Mouse (Mus musculus): ENCODE results near the gene Nanog. TPM values are rescaled to one million over a fixed set of nuclear protein-coding genes. Genes with fewer than 3 reads are reported as not detected.
A peak's percentile ranks its signal among the peaks of the same experiment; 100 is the strongest.

Gene Nanog
- polyA plus RNA-seq (2015; fragmentation: Nextera tagmentation; extraction: Ambion mirVana), result not detected in 2 replicates

DNA sequence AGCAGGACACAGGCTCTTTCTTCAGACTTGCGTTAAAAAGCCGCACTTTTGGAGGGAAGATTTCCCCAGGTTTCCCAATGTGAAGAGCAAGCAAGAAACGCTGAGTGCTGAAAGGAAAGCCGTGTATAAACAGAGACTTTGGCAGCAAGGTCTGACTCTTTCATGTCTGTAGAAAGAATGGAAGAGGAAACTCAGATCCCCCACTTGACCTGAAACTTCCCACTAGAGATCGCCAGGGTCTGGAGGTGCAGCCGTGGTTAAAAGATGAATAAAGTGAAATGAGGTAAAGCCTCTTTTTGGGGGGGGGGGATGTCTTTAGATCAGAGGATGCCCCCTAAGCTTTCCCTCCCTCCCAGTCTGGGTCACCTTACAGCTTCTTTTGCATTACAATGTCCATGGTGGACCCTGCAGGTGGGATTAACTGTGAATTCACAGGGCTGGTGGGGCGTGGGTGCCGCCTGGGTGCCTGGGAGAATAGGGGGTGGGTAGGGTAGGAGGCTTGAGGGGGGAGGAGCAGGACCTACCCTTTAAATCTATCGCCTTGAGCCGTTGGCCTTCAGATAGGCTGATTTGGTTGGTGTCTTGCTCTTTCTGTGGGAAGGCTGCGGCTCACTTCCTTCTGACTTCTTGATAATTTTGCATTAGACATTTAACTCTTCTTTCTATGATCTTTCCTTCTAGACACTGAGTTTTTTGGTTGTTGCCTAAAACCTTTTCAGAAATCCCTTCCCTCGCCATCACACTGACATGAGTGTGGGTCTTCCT, at the start of gene Nanog:
Gene Nanog, plus strand, starts transcription at position 454 of the 765 bp plus-strand sequence.
- no peaks in the 10 kb centered on the region; the same call in 1 of the 2 replicates for H3K4me1 ChIP-seq (replicated peaks)
- H3K9me3 ChIP-seq (replicated peaks), result no peaks in the 10 kb centered on the region
- no peak within 1 kb of the TSS for H3K4me2 ChIP-seq
- H3K9ac ChIP-seq, result no peak within 1 kb of the TSS
- H3K27ac ChIP-seq, result no peak within 1 kb of the TSS
- DNase-seq (no peak), ATAC-seq (ENCODE audit: low read depth) (no peak)
- H3K27me3 ChIP-seq, result peaks cover 14% of the 10 kb centered on the region
- WGBS (ENCODE audit: insufficient replicate concordance), result 20% methylated on average over 12 of the region's 12 CpGs
- no peak within 1 kb of the TSS for H3K4me3 ChIP-seq (replicated peaks)
- H3K36me3 ChIP-seq, result no peaks in the 10 kb centered on the region

DNA sequence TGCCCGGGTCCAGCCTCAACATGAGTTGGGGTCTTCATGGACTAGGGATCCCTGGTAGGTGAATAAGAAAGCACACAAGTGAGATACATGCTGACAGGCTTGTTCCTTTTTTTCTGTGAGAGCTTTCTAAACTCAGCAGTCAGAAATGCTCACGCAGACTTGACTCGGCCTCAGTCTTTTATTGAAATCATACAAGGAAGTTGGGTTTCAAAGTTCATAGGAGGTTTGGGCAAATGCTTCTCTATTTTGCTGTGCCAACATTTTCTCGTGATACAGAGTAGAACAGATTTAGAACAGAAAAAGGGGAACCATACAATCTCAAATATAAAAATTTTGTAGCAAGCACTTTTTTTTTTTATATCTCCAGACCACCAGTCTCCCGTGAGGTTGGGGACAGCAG, 49.7 kb upstream of the Nanog start:
- H3K36me3 ChIP-seq, result no peaks in the 10 kb centered on the region
- H3K9ac ChIP-seq, result no peak overlapping the region
- H3K27me3 ChIP-seq, result 0 out of 2 replicates have a peak, but pooled peaks cover under 1% of the 10 kb centered on the region
- 33% methylated on average over 5 of the region's 5 CpGs for WGBS (ENCODE audit: insufficient replicate concordance)
- no peaks in the 10 kb centered on the region for H3K9me3 ChIP-seq (replicated peaks)
- no peak overlapping the region for H3K27ac ChIP-seq
- no peaks in the 10 kb centered on the region for H3K4me1 ChIP-seq (replicated peaks)
- ATAC-seq (ENCODE audit: low read depth), result no peak
- H3K4me3 ChIP-seq (replicated peaks), result no peak overlapping the region
- DNase-seq, result no peak
- H3K4me2 ChIP-seq, result no peak overlapping the region

GRCm38 (mm10) chr6:122659567-122659966, 47.7 kb upstream of the Nanog start:
- no peaks in the 10 kb centered on the region for H3K9me3 ChIP-seq (replicated peaks)
- no peak for DNase-seq
- 13% methylated on average over 7 of the region's 7 CpGs for WGBS (ENCODE audit: insufficient replicate concordance)

GRCm38 (mm10) chr6:122660601-122661379, 46.5 kb upstream of the Nanog start:
- H3K27ac ChIP-seq, result no peak overlapping the region
- no peak for DNase-seq
- H3K4me2 ChIP-seq, result no peak overlapping the region
- H3K27me3 ChIP-seq, result peaks cover 5% of the 10 kb centered on the region
- H3K9ac ChIP-seq, result no peak overlapping the region
- H3K4me1 ChIP-seq (replicated peaks), result no peaks in the 10 kb centered on the region
- no peaks in the 10 kb centered on the region for H3K36me3 ChIP-seq
- no peaks in the 10 kb centered on the region for H3K9me3 ChIP-seq (replicated peaks)
- no peak for ATAC-seq (ENCODE audit: low read depth)
- 22% methylated on average over 8 of the region's 8 CpGs for WGBS (ENCODE audit: insufficient replicate concordance)
- H3K4me3 ChIP-seq (replicated peaks), result no peak overlapping the region

More at GRCm38 (mm10) chr6:122659567-122659966, 47.7 kb upstream of the Nanog start:
- Histone ChIP-seq H3K4me1 (replicated peaks) (no peaks in the 10 kb centered on the region), H3K4me3 (replicated peaks) (no peak overlapping the region), H3K27ac (no peak overlapping the region), H3K27me3 (peaks cover 5% of the 10 kb centered on the region), H3K36me3 (no peaks in the 10 kb centered on the region), H3K9ac (no peak overlapping the region), H3K4me2 (no peak overlapping the region)
- no peak for ATAC-seq (ENCODE audit: low read depth)

DNA sequence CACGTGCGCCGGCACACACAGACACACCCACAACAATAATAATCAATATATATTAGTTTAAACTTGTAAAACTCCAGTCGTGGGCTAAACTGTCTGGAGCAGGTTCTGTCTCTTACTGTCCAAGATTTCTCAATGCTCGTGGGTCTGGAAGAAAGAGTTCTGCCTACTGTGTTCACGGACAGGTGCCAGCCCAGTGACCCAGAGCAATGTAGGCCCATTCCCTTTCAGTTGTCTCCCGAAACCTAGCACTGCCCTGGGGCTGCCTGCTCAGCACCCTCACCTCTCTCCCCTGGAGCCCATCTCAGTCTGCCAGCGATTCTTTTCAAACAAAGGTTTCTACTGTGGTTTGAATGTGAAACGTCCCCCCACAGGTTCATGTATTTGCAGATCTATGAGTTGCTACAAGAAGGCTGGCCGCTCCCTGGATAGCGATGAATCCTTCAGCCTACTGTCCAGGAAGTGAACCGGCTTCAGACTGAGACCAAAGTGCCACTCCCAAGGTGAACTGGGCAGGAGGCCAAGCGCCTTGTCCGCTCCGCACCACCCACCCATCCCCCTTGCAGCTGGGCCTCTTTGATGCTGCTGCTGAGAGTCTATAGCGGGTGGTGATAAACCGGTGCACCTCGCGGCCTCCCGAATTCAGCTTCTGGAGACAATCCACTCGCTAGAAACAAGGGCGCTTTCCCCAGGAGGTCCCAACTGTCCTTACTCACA, 44.6 kb upstream of the Nanog start:
- DNase-seq (no peak), ATAC-seq (ENCODE audit: low read depth) (peak; percentile 54; the same call in 1 of the 2 replicates)

DNA sequence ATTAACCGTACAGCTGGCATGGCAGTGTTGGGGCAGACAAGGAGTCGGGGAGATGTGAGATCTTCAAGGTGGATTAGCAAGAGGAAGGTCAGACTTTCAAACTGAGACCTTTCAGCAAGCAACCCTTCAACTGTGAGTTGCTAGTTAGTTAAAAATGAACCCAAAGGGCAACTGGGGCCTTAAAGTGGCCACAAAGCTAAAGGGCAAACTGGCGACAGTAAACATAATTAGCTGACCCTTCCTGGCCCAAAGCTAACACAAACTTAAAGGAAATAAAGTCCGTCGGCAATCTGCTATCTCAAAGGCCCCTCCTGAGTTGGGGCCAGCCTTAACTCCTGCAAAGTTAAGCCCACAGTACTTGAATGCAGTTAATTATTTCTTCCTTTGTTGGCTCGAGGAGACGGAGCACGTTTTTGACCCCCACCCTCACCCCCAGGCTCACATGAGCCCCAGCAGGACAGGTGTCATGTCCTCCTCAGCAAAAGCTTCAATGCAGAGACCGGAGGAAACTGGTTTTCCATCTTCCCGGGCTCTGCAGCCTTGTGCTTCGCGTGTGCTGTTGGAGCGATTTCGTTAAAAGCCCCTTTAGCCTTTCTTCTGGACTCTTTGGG, 43.6 kb upstream of the Nanog start:
- Histone ChIP-seq H3K9me3 (replicated peaks) (no peaks in the 10 kb centered on the region), H3K4me2 (0 out of 2 replicates have a peak overlapping the region, but pooled peaks have one; percentile 13), H3K36me3 (no peaks in the 10 kb centered on the region), H3K9ac (no peak overlapping the region), H3K27me3 (peaks cover 5% of the 10 kb centered on the region), H3K27ac (no peak overlapping the region), H3K4me1 (replicated peaks) (no peaks in the 10 kb centered on the region), H3K4me3 (replicated peaks) (no peak overlapping the region)
- DNase-seq (no peak), ATAC-seq (ENCODE audit: low read depth) (no peak)
- 39% methylated on average over 14 of the region's 14 CpGs for WGBS (ENCODE audit: insufficient replicate concordance)

More for the DNA sequence above, 44.6 kb upstream of the Nanog start:
- Histone ChIP-seq H3K4me3 (replicated peaks) (no peak overlapping the region), H3K27me3 (peaks cover 5% of the 10 kb centered on the region), H3K4me1 (replicated peaks) (no peaks in the 10 kb centered on the region), H3K9me3 (replicated peaks) (no peaks in the 10 kb centered on the region), H3K36me3 (no peaks in the 10 kb centered on the region), H3K27ac (no peak overlapping the region), H3K9ac (no peak overlapping the region), H3K4me2 (peak overlapping the region; percentile 13; the same call in 1 of the 2 replicates)
- WGBS (ENCODE audit: insufficient replicate concordance), result 37% methylated on average over 22 of the region's 22 CpGs

- Histone ChIP-seq H3K9me3 (replicated peaks) (no peaks in the 10 kb centered on the region), H3K27ac (no peak overlapping the region), H3K36me3 (no peaks in the 10 kb centered on the region), H3K9ac (no peak overlapping the region), H3K4me2 (no peak overlapping the region), H3K4me1 (replicated peaks) (no peaks in the 10 kb centered on the region; the same call in none of the 2 replicates), H3K27me3 (peaks cover 5% of the 10 kb centered on the region), H3K4me3 (replicated peaks) (no peak overlapping the region)
- ATAC-seq (ENCODE audit: low read depth) (no peak), DNase-seq (no peak)
- WGBS (ENCODE audit: insufficient replicate concordance), result 47% methylated on average over 7 of the region's 7 CpGs
Measured at GRCm38 (mm10) chr6:122665866-122666265, 41.4 kb upstream of the Nanog start.

DNA sequence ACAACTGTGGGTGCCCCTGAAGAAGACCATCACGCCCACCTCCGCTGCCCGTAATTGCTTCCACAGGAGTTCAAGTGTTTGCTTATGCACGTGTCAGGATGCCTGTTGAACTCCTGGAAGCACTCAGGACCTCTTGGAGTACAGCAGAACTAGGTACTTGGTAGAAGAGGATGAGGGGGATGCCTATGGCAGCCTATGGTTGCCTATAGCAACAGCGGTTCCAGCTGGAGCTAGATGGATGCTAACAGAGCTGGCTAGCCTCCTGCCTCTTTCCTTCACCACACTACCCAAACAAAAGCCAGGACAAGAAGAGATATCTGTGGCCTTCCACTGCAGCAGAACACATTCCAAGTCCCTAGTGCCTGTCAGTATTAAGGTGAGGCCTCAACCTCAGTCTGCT, 39.6 kb upstream of the Nanog start:
- WGBS (ENCODE audit: insufficient replicate concordance), result 58% methylated on average over 5 of the region's 5 CpGs
- no peak overlapping the region for H3K27ac ChIP-seq

GRCm38 (mm10) chr6:122668823-122669222, 38.5 kb upstream of the Nanog start:
- no peak overlapping the region for H3K9ac ChIP-seq
- no peaks in the 10 kb centered on the region for H3K36me3 ChIP-seq
- DNase-seq, result no peak
- H3K4me1 ChIP-seq (replicated peaks), result no peaks in the 10 kb centered on the region; the same call in none of the 2 replicates
- 68% methylated on average over 5 of the region's 5 CpGs for WGBS (ENCODE audit: insufficient replicate concordance)
- H3K4me3 ChIP-seq (replicated peaks), result no peak overlapping the region
- H3K9me3 ChIP-seq (replicated peaks), result no peaks in the 10 kb centered on the region
- no peak; the same call in 1 of the 2 replicates for ATAC-seq (ENCODE audit: low read depth)
- no peak overlapping the region for H3K27ac ChIP-seq
- no peak overlapping the region for H3K4me2 ChIP-seq
- no peaks in the 10 kb centered on the region for H3K27me3 ChIP-seq

More for the DNA sequence above, 39.6 kb upstream of the Nanog start:
- Histone ChIP-seq H3K36me3 (no peaks in the 10 kb centered on the region), H3K9ac (no peak overlapping the region), H3K4me3 (replicated peaks) (no peak overlapping the region), H3K9me3 (replicated peaks) (no peaks in the 10 kb centered on the region), H3K27me3 (peaks cover 3% of the 10 kb centered on the region), H3K4me2 (no peak overlapping the region), H3K4me1 (replicated peaks) (no peaks in the 10 kb centered on the region; the same call in none of the 2 replicates)
- ATAC-seq (ENCODE audit: low read depth) (no peak), DNase-seq (no peak)

GRCm38 (mm10) chr6:122669406-122670200, 37.7 kb upstream of the Nanog start:
- H3K36me3 ChIP-seq, result no peaks in the 10 kb centered on the region

More at GRCm38 (mm10) chr6:122669406-122670200, 37.7 kb upstream of the Nanog start:
- H3K4me2 ChIP-seq, result peak overlapping the region; percentile 56
- ATAC-seq (ENCODE audit: low read depth) (peak; percentile 79), DNase-seq (peak; percentile 78)
- H3K4me1 ChIP-seq (replicated peaks), result no peaks in the 10 kb centered on the region; the same call in none of the 2 replicates
- 10% methylated on average over 19 of the region's 19 CpGs for WGBS (ENCODE audit: insufficient replicate concordance)
- peak overlapping the region; percentile 35 for H3K4me3 ChIP-seq (replicated peaks)
- H3K27ac ChIP-seq, result no peak overlapping the region
- H3K9ac ChIP-seq, result no peak overlapping the region
- no peaks in the 10 kb centered on the region for H3K9me3 ChIP-seq (replicated peaks)
- no peaks in the 10 kb centered on the region for H3K27me3 ChIP-seq

Measured in liver, embryonic 13.5 days (tissue).